Mouse (Mus musculus): ENCODE results near the gene Rft1. TPM values are rescaled to one million over a fixed set of nuclear protein-coding genes. Genes with fewer than 3 reads are reported as not detected.
"Not testable (repeated sequence)": the region's sequence is repeated elsewhere in the genome, so short reads cannot be mapped to it uniquely, and the experiment has no call there.

The Rft1 gene
- total RNA-seq, 1 experiment from 2014 or later = 23.9 TPM

DNA sequence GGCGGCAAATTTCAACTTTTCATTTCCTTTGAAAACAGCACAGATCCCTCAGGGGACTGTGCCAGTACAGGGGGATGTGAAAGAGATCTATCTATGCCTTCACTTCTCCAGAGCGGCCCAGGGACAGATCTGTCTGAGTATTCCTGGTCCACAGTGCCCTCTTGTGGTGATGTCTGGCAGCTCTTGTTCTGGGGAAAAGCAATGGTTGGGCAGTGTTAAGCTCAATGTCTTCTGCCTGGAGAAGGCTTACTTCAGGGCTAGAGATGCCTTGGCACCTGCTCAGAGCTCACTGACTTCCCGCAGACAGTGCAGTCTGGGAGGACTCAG lies 17.8 kb downstream of the Rft1 start:
- DNase-seq = peak; percentile 93

DNA sequence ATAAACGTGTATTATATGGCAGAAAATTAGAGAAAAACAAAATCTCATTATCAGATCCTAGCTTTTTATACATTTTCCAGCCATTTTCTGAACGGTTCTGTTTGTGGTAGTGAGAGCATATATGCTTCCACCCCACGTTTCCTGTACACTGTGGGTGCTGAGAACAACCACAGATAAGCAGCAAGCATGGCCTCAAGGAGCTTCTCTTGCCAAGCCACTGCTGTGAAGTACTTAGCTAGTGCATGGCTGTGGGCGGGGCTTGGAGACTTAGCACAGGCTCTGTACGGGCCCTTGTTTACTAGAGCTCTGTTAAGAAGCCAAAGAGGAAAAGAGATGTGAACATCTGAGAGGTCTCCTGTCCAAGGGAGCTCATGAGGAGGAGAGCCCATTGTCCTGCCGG lies 20.8 kb downstream of the Rft1 start:
- DNase-seq = no peak

DNA sequence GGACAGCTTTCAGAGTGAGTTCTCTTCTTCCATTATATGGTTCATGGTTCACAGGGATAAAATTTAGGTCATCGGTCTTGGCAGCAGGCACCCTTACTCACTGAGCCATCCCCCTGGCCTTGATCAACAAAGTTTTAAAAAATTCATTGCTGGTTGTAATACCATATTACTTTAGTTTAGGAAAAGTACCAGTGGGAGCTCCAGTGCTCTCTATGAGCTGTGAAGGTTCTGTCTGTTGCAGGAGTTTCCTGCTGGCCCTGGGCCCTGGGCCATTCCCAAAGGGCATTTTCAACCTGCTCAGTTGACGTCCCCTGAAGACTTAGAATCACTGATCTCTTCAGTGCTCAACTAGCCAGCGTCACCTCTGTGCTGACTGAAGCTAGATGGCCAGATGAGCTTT lies 28.0 kb downstream of the Rft1 start:
- DNase-seq = peak; percentile 62

- no peak for DNase-seq
Observed at GRCm38 (mm10) chr14:30690685-30691084, 36.5 kb downstream of the Rft1 start.

DNA sequence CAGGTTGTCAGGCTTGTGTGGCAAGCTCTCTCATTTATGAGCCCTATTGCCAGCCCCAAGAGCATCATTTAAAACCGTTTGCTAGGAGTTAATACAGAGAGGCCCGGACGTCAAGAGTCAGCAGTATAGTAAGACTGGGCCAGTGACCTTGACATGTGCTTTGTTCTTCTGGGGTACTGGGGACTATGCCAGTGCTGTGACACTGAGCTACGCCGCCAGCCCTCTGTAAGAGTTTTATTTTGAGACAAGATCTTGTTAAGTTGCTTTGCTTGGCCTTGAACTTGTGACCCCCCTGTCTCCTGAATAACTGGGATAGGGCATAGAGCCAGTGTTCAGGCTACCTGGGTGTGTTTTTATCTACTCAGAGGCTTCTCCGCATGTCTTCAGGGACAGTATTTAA lies 38.3 kb downstream of the Rft1 start:
- DNase-seq = peak; percentile 50

- no peak for DNase-seq
Observed at GRCm38 (mm10) chr14:30694786-30695185, 40.6 kb downstream of the Rft1 start.

GRCm38 (mm10) chr14:30695609-30696008 lies 41.4 kb downstream of the Rft1 start:
- DNase-seq = peak; percentile 91

DNA sequence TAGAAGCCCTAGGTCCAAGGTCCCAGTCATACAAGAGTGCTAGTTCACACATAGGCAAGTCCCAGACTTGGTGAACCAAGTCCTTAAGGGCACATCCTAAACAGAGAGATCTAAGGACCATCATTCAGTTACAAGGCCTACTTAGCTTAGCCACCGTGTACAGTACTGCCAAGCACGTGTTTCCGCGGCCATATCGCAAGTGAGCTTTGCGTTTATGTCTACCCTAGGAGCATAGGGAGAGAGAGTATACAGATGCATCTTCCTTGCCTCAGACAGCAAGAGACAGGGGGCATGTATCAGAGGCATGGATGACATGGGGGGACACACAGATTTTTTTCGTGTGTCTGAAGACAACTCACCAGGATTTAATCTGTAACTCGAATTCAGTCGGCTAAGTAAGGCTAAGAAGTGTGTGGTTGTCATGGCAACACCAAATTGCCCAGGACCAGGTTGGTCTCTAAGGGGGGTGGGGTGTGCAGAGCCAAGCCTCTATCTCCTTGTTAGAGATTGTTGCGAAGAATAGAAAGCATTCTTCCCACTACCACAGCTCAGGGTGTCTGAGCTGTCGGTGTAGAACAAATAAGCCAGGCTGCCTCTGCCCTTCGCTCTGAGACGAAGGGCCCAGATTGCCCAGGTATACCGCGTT lies 43.4 kb downstream of the Rft1 start:
- DNase-seq = no peak

DNA sequence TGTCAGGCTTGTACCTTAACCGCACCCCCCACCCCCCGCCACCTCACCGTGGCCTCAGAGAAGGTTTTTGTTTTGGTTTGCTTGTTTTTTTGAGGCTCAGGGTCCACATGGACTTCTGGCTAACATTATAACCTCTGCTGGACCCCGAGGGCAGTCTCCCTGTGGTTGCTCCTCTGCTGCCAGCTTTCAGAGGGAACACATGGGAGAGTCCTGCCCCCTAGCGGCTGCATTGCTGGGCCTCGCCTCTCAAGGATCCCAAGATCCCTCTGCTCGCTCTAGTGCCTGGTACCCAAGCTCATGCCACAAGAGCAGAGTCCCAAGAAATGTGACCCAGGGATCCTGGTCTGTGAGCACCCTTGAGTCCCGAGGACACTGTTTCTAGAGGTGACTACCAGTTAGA lies 45.5 kb downstream of the Rft1 start:
- DNase-seq = peak; percentile 80

DNA sequence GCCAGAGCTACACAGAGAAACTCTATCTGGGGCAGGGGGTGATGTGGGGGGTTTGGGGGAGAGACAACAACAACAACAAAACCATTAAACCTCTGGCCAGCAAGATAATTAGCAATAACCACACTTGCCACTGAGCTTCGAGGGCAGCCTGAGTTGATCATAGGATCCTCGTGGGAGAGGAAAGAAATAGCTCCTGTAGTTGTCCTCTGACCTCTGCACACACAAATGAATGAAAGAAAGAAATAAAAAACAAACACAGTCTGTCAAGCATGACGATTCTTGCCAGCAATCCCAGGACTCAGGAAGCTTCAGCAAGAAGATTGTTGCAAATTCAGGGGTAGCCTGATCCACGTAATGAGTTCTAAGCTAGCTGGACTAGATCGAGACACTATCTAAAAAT lies 48.4 kb downstream of the Rft1 start:
- DNase-seq = no peak

- no peak for DNase-seq
Observed at GRCm38 (mm10) chr14:30703079-30703478, 48.9 kb downstream of the Rft1 start.

DNA sequence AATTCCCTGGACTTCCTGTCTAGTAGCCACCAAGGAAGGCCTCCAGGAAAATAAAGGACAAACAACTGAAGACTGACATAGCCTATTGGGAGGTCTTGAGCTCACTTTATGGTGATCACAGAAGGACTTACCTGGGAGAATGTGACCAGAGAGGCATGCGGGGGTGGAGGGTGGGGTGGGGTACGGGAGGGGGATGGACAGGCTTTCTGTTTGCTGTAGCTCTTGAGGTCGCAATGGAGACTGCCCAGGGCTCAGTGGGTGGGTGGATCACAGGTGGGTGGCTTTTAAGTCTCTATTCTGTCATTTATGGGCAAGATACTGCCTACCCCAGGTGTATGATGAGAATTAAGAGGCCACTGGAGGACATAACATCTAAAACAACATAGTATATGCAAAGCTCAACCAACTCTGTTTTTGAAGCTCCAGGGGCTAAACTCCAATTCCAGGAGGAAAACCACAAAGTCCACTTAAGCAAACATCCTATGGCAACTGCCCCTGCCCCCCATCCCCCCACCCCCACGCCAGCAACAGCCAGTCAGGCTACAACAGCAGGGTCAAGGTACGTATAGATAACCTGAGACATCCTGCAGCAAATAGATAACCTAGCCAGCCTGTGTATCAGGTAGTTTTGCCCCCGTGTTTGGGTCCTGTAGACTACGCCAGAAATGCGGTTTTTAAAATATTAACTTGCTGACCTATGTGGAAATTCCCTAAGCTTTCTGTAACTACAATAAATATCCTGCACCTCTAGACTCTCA lies 50.1 kb downstream of the Rft1 start:
- DNase-seq = no peak

DNA sequence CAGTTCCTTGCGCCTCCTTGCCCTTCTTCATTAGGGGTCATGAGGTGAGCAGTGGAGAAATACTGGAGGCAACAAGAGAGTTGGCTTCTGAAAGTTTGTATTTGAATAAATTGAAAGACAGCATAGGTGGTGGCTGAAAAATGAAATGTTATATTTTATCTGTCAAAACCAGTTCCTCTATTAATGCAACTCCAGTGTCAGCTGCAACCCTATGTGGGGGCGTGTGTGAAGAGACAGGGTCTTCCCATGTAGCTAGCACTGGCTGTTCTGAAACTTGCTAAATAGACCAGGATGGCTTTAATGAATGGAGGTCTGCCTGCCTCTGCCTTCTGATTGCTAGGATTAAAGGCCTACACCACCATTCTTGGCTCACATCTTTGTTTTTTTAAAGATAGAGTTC lies 57.7 kb downstream of the Rft1 start:
- no peak for DNase-seq

GRCm38 (mm10) chr14:30713769-30714168 lies 59.6 kb downstream of the Rft1 start:
- no peak for DNase-seq

DNA sequence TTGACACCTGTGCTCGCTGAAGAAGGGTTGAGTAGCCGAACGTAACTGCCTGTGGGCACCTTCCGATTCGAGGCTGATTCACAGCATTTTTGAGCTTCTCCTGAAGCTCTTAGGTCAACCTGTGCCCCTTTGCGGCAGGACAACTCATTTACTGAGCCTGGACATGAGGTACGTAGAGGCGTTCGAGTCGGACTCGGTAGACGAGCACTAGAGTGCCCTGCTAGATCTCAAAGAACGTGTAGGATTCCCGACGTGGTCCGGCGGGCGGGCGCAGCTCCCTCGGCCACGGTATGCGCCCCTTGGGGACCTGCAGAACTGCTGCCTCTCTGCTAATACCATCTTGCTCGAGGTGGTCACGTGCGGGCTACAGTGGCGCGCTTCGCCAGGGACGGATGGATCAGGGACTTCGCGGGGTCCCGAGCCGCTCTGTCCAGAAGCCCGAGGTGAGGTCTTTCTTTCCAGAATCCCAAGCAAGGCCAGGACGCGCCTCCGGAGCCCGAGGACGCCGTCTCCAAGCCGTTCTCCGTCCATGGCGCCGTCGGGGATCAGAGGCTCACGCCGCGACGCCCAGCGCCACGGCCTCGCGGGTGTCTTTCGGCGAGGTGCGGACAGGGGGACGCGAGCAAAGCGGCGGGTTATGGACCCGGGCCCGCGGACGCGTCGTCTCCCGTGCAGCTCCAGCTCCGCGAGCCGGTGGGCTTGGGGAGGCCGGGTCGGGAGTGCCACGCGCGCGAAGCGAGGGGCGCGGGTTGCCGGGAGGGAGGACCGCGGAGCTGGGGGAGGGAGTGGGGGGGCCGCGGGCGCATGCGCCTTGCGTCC lies 60.8 kb downstream of the Rft1 start, which contains the start of gene Sfmbt1:
TSS of gene Sfmbt1 (plus strand) at position 51 of the 819 bp plus-strand sequence.
- peak; percentile 93 for DNase-seq

DNA sequence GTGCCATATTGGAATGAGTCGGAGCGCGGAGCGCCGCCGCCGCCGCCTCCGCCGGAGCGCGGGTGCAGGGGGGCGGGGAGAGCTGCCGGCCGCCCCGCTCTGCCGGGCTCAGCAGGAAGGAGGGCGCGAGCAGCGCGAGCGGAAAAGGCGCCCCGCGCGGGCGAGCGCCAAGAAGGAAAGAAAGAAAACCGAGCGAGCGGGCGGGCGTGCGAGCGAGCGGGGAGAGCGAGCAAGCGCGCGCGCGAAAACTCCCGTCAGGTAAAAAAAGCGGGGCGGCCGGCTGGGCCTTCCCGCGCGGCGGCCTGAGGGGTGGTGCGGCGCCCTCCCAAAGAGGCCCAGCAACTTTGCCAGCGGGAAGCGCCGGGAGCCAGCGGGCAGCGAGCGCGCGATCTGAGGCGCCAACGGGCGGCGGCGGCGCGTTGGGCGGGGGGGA lies 61.5 kb downstream of the Rft1 start:
- peak; percentile 82 for DNase-seq

DNA sequence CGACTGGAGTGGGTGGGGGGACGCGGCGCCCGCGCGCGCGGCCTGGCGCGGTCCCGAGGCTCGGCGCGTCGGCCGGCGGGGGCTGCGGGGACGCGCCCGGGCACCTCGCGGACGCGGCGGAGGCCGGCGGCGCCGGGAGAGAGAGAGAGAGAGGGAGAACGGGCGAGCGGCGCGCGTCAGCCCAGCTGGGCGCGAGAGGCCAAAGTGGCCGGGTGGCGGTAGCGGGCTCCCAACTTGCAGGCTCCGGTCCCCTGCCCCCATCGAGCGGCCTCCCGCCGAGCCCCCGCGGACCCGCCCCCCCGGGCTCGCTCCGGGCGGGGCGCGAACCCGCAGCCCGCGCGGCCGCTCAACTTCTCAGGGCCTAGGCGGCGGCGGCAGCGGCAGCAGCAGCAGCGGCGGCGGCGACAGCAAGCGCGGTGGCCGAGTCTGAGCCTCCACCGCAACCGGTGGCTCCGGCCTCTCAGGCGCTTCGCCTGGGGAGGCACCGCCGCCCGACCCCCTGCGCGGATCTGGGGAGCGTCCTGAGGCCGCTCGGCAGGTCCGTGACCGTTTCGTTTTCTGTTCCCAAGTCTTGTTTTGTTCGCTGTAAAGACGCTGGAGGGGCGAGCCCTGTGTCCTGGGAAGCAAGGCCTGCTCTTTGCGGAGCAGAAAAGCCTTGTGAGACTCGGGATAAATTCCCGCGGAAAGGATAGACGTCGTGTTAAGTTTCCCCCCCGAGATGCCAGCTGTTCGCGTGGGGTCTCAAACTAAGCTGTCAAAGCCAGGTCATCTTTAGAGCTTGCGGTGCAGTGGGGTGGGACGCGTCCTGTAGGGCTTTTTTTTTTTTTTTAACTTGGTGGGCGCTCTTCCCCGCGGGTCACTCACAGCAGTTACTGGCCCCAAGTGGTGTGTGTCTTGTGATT lies 62.1 kb downstream of the Rft1 start:
- DNase-seq = no peak

DNA sequence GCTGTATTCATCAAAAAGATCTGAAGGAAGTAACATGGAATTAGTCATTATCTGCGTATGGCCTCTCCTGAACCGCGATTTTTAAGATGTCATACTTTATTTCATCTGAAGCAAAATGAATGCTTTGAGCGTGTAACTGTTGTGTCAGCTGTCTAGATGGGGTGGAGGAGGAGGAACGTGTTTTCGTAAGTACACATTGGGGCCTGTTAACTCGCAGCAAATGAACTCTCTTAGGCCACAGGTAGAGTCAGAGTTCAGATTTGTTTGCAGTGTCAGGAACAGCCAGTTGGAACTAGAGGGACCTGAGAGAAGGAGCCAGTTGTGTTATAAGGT lies 62.8 kb downstream of the Rft1 start:
- peak; percentile 19 for DNase-seq

- DNase-seq = not testable (repeated sequence)
Observed at GRCm38 (mm10) chr14:30718696-30719095, 64.5 kb downstream of the Rft1 start.

GRCm38 (mm10) chr14:30719514-30719913 lies 65.4 kb downstream of the Rft1 start:
- no peak for DNase-seq

GRCm38 (mm10) chr14:30721850-30722249 lies 67.7 kb downstream of the Rft1 start:
- DNase-seq = no peak

DNA sequence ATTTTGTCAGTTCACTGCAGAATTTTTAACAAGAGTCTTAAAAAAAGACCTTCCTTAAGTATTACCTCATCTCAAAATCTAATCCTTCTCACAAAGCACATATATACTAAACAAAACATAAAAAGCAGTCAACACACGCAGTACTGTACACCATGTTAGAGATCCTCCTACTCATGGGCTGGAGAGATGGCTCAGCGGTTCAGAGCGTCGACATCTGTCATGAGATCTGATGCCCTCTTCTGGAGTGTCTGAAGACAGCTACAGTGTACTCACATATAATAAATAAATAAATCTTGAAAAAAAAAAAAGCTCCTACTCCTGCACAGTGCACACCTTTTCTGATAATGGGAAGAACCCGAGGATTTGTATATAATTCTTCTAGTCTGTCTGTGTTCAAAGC lies 68.2 kb downstream of the Rft1 start:
- no peak for DNase-seq
